Mouse (Mus musculus): ENCODE data around the gene Arl15. TPM values are rescaled to one million over a fixed set of nuclear protein-coding genes. Genes with fewer than 3 reads are reported as not detected.

Arl15 gene
- total RNA-seq, 2 experiments from 2014 or later = 12.5 to 21.6 TPM

GRCm38 (mm10) chr13:114077181-114077580, 282.9 kb downstream of the Arl15 start:
- no peak for ATAC-seq (replicated peaks; ENCODE audit: low FRiP score, low TSS enrichment, poor library complexity, severe bottlenecking)

GRCm38 (mm10) chr13:114077584-114078270, 283.4 kb downstream of the Arl15 start:
- ATAC-seq (replicated peaks; ENCODE audit: low FRiP score, low TSS enrichment, poor library complexity, severe bottlenecking) = no peak

- ATAC-seq (replicated peaks; ENCODE audit: low FRiP score, low TSS enrichment, poor library complexity, severe bottlenecking) = no peak
Measured at GRCm38 (mm10) chr13:114078851-114079250, 284.5 kb downstream of the Arl15 start.

- no peak for ATAC-seq (replicated peaks; ENCODE audit: low FRiP score, low TSS enrichment, poor library complexity, severe bottlenecking)
Measured at GRCm38 (mm10) chr13:114079751-114080150, 285.4 kb downstream of the Arl15 start.

- ATAC-seq (replicated peaks; ENCODE audit: low FRiP score, low TSS enrichment, poor library complexity, severe bottlenecking) = no peak
Measured at GRCm38 (mm10) chr13:114080491-114080890, 286.2 kb downstream of the Arl15 start.

- no peak for ATAC-seq (replicated peaks; ENCODE audit: low FRiP score, low TSS enrichment, poor library complexity, severe bottlenecking)
Measured at GRCm38 (mm10) chr13:114083570-114084138, 289.3 kb downstream of the Arl15 start.

- no peak for ATAC-seq (replicated peaks; ENCODE audit: low FRiP score, low TSS enrichment, poor library complexity, severe bottlenecking)
Measured at GRCm38 (mm10) chr13:114085442-114085841, 291.1 kb downstream of the Arl15 start.

- no peak for ATAC-seq (replicated peaks; ENCODE audit: low FRiP score, low TSS enrichment, poor library complexity, severe bottlenecking)
Measured at GRCm38 (mm10) chr13:114086325-114086724, 292.0 kb downstream of the Arl15 start.

GRCm38 (mm10) chr13:114086801-114087200, 292.5 kb downstream of the Arl15 start:
- no peak for ATAC-seq (replicated peaks; ENCODE audit: low FRiP score, low TSS enrichment, poor library complexity, severe bottlenecking)

- ATAC-seq (replicated peaks; ENCODE audit: low FRiP score, low TSS enrichment, poor library complexity, severe bottlenecking) = no peak
Measured at GRCm38 (mm10) chr13:114087696-114088465, 293.6 kb downstream of the Arl15 start.

GRCm38 (mm10) chr13:114090786-114091185, 296.5 kb downstream of the Arl15 start:
- ATAC-seq (replicated peaks; ENCODE audit: low FRiP score, low TSS enrichment, poor library complexity, severe bottlenecking) = no peak

GRCm38 (mm10) chr13:114091231-114091630, 296.9 kb downstream of the Arl15 start:
- no peak for ATAC-seq (replicated peaks; ENCODE audit: low FRiP score, low TSS enrichment, poor library complexity, severe bottlenecking)

GRCm38 (mm10) chr13:114094151-114094875, 300.0 kb downstream of the Arl15 start:
- ATAC-seq (replicated peaks; ENCODE audit: low FRiP score, low TSS enrichment, poor library complexity, severe bottlenecking) = no peak

GRCm38 (mm10) chr13:114095440-114095839, 301.1 kb downstream of the Arl15 start:
- no peak for ATAC-seq (replicated peaks; ENCODE audit: low FRiP score, low TSS enrichment, poor library complexity, severe bottlenecking)

- ATAC-seq (replicated peaks; ENCODE audit: low FRiP score, low TSS enrichment, poor library complexity, severe bottlenecking) = no peak
Measured at GRCm38 (mm10) chr13:114096386-114096785, 302.1 kb downstream of the Arl15 start.

GRCm38 (mm10) chr13:114101155-114101554, 306.9 kb downstream of the Arl15 start:
- no peak for ATAC-seq (replicated peaks; ENCODE audit: low FRiP score, low TSS enrichment, poor library complexity, severe bottlenecking)

GRCm38 (mm10) chr13:114106083-114106482, 311.8 kb downstream of the Arl15 start:
- ATAC-seq (replicated peaks; ENCODE audit: low FRiP score, low TSS enrichment, poor library complexity, severe bottlenecking) = no peak

GRCm38 (mm10) chr13:114107499-114107898, 313.2 kb downstream of the Arl15 start:
- ATAC-seq (replicated peaks; ENCODE audit: low FRiP score, low TSS enrichment, poor library complexity, severe bottlenecking) = no peak

- no peak for ATAC-seq (replicated peaks; ENCODE audit: low FRiP score, low TSS enrichment, poor library complexity, severe bottlenecking)
Measured at GRCm38 (mm10) chr13:114109441-114109840, 315.1 kb downstream of the Arl15 start.

- no peak for ATAC-seq (replicated peaks; ENCODE audit: low FRiP score, low TSS enrichment, poor library complexity, severe bottlenecking)
Measured at GRCm38 (mm10) chr13:114109845-114110244, 315.5 kb downstream of the Arl15 start.
